Mouse (Mus musculus) fat pad, adult 2 months (tissue): ENCODE data around the gene Il4i1.
"Not testable (repeated sequence)": the region's sequence is repeated elsewhere in the genome, so short reads cannot be mapped to it uniquely, and the experiment has no call there.

Experiments
- DNase-seq: peaks from one replicate; pipeline ENCODE4 v3.0.0-alpha.2; 2011; ENCODE audit warnings: low read depth, low spot score; ENCODE audit errors: extremely low read depth

The Il4i1 gene

GRCm38 (mm10) chr7:44863210-44863609 lies 47.0 kb downstream of the Il4i1 start:
- DNase-seq, result no peak

- no peak for DNase-seq
Measured at GRCm38 (mm10) chr7:44863982-44864494, 47.9 kb downstream of the Il4i1 start.

- DNase-seq, result no peak
Measured at GRCm38 (mm10) chr7:44864595-44865542, 48.7 kb downstream of the Il4i1 start.

- DNase-seq, result no peak
Measured at GRCm38 (mm10) chr7:44866276-44867009, 50.3 kb downstream of the Il4i1 start.

GRCm38 (mm10) chr7:44867010-44867702 lies 51.0 kb downstream of the Il4i1 start:
- DNase-seq, result no peak

GRCm38 (mm10) chr7:44867802-44868201 lies 51.6 kb downstream of the Il4i1 start:
- no peak for DNase-seq

- no peak for DNase-seq
Measured at GRCm38 (mm10) chr7:44868465-44868864, 52.3 kb downstream of the Il4i1 start.

GRCm38 (mm10) chr7:44868919-44869696 lies 52.9 kb downstream of the Il4i1 start:
- DNase-seq, result no peak

GRCm38 (mm10) chr7:44869697-44870528 lies 53.7 kb downstream of the Il4i1 start, which contains the start of gene Ptov1:
Gene Ptov1, minus strand, starts transcription at chr7:44869788.
- DNase-seq, result peak; percentile 85

GRCm38 (mm10) chr7:44870614-44871013 lies 54.4 kb downstream of the Il4i1 start:
- no peak for DNase-seq

GRCm38 (mm10) chr7:44871181-44871580 lies 55.0 kb downstream of the Il4i1 start:
- no peak for DNase-seq

GRCm38 (mm10) chr7:44871774-44872173 lies 55.6 kb downstream of the Il4i1 start:
- DNase-seq, result not testable (repeated sequence)

- no peak for DNase-seq
Measured at GRCm38 (mm10) chr7:44877833-44878232, 61.6 kb downstream of the Il4i1 start.

GRCm38 (mm10) chr7:44883036-44883435 lies 66.8 kb downstream of the Il4i1 start:
- no peak for DNase-seq

- no peak for DNase-seq
Measured at GRCm38 (mm10) chr7:44884637-44885036, 68.5 kb downstream of the Il4i1 start.

- no peak for DNase-seq
Measured at GRCm38 (mm10) chr7:44886964-44887363, 70.8 kb downstream of the Il4i1 start.

- no peak for DNase-seq
Measured at GRCm38 (mm10) chr7:44888256-44889105, 72.3 kb downstream of the Il4i1 start.

- DNase-seq, result no peak
Measured at GRCm38 (mm10) chr7:44890180-44890579, 74.0 kb downstream of the Il4i1 start.
